Mouse (Mus musculus) heart, postnatal 0 days (tissue): ENCODE data around the gene 4933405L10Rik.

ENCODE experiments used
- CTCF ChIP-seq: IDR thresholded peaks from 2 replicates; pipeline ENCODE4 v1.5.1; 2016; ENCODE audit warnings: antibody characterized with exemption, control low read depth, low read depth
- EP300 ChIP-seq: IDR thresholded peaks from 2 replicates; pipeline ENCODE4 v1.6.1; 2016; ENCODE audit warnings: antibody characterized with exemption, low read depth

- no peak for TF ChIP-seq CTCF
- TF ChIP-seq EP300: no peak
Measured at GRCm38 (mm10) chr8:105693648-105694047, 13.8 kb upstream of the 4933405L10Rik start.
